Mouse (Mus musculus) C2C12 (cell line): ENCODE measurements around the gene Psma1.

ENCODE experiments used
- CTCF ChIP-seq: IDR thresholded peaks from one replicate; pipeline ENCODE4 v1.5.1; 2011; ENCODE audit not compliant: control insufficient read depth, insufficient read depth, insufficient read length
- MYOD1 ChIP-seq: IDR thresholded peaks from one replicate; pipeline ENCODE4 v1.6.1; 2011; ENCODE audit warnings: low read depth; ENCODE audit not compliant: control insufficient read depth, insufficient read length

DNA sequence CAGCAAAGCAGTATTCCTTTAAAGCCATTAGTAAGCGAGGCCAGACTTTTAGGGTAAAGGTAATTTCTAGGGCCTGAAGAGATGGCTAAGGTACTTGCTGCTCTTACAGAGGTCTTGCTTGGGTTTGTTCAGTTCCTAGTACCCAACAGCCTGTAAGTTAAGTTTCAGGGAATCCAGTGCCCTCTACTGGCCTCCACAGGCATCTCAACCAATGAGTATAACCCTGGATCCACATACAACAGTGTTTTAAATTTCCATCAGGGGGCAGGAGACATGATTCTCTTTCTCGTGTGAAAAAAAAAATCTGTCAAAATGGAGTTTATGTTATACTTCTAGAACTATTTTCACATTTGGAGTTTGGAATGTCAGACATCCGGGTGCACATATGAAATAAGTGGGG lies 5.8 kb upstream of the Psma1 start:
- TF ChIP-seq CTCF, result no peak
- no peak for TF ChIP-seq MYOD1
